Mouse (Mus musculus): Measurements from ENCODE around the gene Rab42.

Gene Rab42

GRCm38 (mm10) chr4:132345843-132346212, 42.6 kb upstream of the Rab42 start:
- peaks cover 74% of the 10 kb centered on the region for H3K4me1 ChIP-seq (replicated peaks; ENCODE audit: low read depth, low read length)
- H3K4me3 ChIP-seq (replicated peaks; ENCODE audit: low read length), result peak overlapping the region; percentile 92
- H3K36me3 ChIP-seq (ENCODE audit: insufficient read depth, low read length), result peaks cover 50% of the 10 kb centered on the region
- no peaks in the 10 kb centered on the region for H3K27me3 ChIP-seq (ENCODE audit: insufficient read depth, low read length)
- TF ChIP-seq CTCF (conservative IDR thresholded peaks at IDR 0.05; ENCODE audit: low read length) (no peak), NANOG (IDR thresholded peaks at IDR 0.05; ENCODE audit: borderline replicate concordance, low read length) (no peak), POU5F1 (IDR thresholded peaks at IDR 0.05; ENCODE audit: borderline replicate concordance, low read length) (no peak)
- no peaks in the 10 kb centered on the region for H3K9me3 ChIP-seq (ENCODE audit: low read length)

GRCm38 (mm10) chr4:132345135-132345842, 42.1 kb upstream of the Rab42 start:
- Histone ChIP-seq H3K36me3 (ENCODE audit: insufficient read depth, low read length) (peaks cover 50% of the 10 kb centered on the region), H3K4me3 (replicated peaks; ENCODE audit: low read length) (peak overlapping the region; percentile 92), H3K27me3 (ENCODE audit: insufficient read depth, low read length) (no peaks in the 10 kb centered on the region), H3K9me3 (ENCODE audit: low read length) (no peaks in the 10 kb centered on the region), H3K4me1 (replicated peaks; ENCODE audit: low read depth, low read length) (peaks cover 80% of the 10 kb centered on the region)
- TF ChIP-seq NANOG (IDR thresholded peaks at IDR 0.05; ENCODE audit: borderline replicate concordance, low read length) (no peak), POU5F1 (IDR thresholded peaks at IDR 0.05; ENCODE audit: borderline replicate concordance, low read length) (no peak), CTCF (conservative IDR thresholded peaks at IDR 0.05; ENCODE audit: low read length) (peak; percentile 72)

GRCm38 (mm10) chr4:132344403-132345134, 41.4 kb upstream of the Rab42 start:
- peaks cover 83% of the 10 kb centered on the region for H3K4me1 ChIP-seq (replicated peaks; ENCODE audit: low read depth, low read length)
- peak overlapping the region; percentile 92 for H3K4me3 ChIP-seq (replicated peaks; ENCODE audit: low read length)
- no peaks in the 10 kb centered on the region for H3K9me3 ChIP-seq (ENCODE audit: low read length)
- H3K27me3 ChIP-seq (ENCODE audit: insufficient read depth, low read length), result no peaks in the 10 kb centered on the region
- TF ChIP-seq CTCF (conservative IDR thresholded peaks at IDR 0.05; ENCODE audit: low read length) (no peak), NANOG (IDR thresholded peaks at IDR 0.05; ENCODE audit: borderline replicate concordance, low read length) (no peak), POU5F1 (IDR thresholded peaks at IDR 0.05; ENCODE audit: borderline replicate concordance, low read length) (no peak)
- peaks cover 56% of the 10 kb centered on the region for H3K36me3 ChIP-seq (ENCODE audit: insufficient read depth, low read length)

- no peak overlapping the region for H3K4me3 ChIP-seq (replicated peaks; ENCODE audit: low read length)
- H3K36me3 ChIP-seq (ENCODE audit: insufficient read depth, low read length), result peaks cover 77% of the 10 kb centered on the region
- H3K27me3 ChIP-seq (ENCODE audit: insufficient read depth, low read length), result no peaks in the 10 kb centered on the region
- no peaks in the 10 kb centered on the region for H3K9me3 ChIP-seq (ENCODE audit: low read length)
- TF ChIP-seq POU5F1 (IDR thresholded peaks at IDR 0.05; ENCODE audit: borderline replicate concordance, low read length) (no peak), NANOG (IDR thresholded peaks at IDR 0.05; ENCODE audit: borderline replicate concordance, low read length) (no peak), CTCF (conservative IDR thresholded peaks at IDR 0.05; ENCODE audit: low read length) (no peak)
- H3K4me1 ChIP-seq (replicated peaks; ENCODE audit: low read depth, low read length), result peaks cover 80% of the 10 kb centered on the region
Observed at GRCm38 (mm10) chr4:132341451-132341850, 38.3 kb upstream of the Rab42 start.

GRCm38 (mm10) chr4:132338943-132339342, 35.8 kb upstream of the Rab42 start:
- H3K27me3 ChIP-seq (ENCODE audit: insufficient read depth, low read length), result no peaks in the 10 kb centered on the region
- peaks cover 61% of the 10 kb centered on the region for H3K4me1 ChIP-seq (replicated peaks; ENCODE audit: low read depth, low read length)
- H3K4me3 ChIP-seq (replicated peaks; ENCODE audit: low read length), result no peak overlapping the region
- peaks cover 99% of the 10 kb centered on the region for H3K36me3 ChIP-seq (ENCODE audit: insufficient read depth, low read length)
- H3K9me3 ChIP-seq (ENCODE audit: low read length), result no peaks in the 10 kb centered on the region
- TF ChIP-seq POU5F1 (IDR thresholded peaks at IDR 0.05; ENCODE audit: borderline replicate concordance, low read length), result no peak
- no peak for TF ChIP-seq NANOG (IDR thresholded peaks at IDR 0.05; ENCODE audit: borderline replicate concordance, low read length)
- TF ChIP-seq CTCF (conservative IDR thresholded peaks at IDR 0.05; ENCODE audit: low read length), result no peak

GRCm38 (mm10) chr4:132332880-132333279, 29.7 kb upstream of the Rab42 start:
- no peaks in the 10 kb centered on the region for H3K27me3 ChIP-seq (ENCODE audit: insufficient read depth, low read length)
- peaks cover 77% of the 10 kb centered on the region for H3K36me3 ChIP-seq (ENCODE audit: insufficient read depth, low read length)
- no peaks in the 10 kb centered on the region for H3K9me3 ChIP-seq (ENCODE audit: low read length)
- H3K4me1 ChIP-seq (replicated peaks; ENCODE audit: low read depth, low read length), result peaks cover 29% of the 10 kb centered on the region
- no peak for TF ChIP-seq CTCF (conservative IDR thresholded peaks at IDR 0.05; ENCODE audit: low read length)
- TF ChIP-seq NANOG (IDR thresholded peaks at IDR 0.05; ENCODE audit: borderline replicate concordance, low read length), result no peak
- TF ChIP-seq POU5F1 (IDR thresholded peaks at IDR 0.05; ENCODE audit: borderline replicate concordance, low read length), result no peak
- H3K4me3 ChIP-seq (replicated peaks; ENCODE audit: low read length), result no peak overlapping the region

GRCm38 (mm10) chr4:132331960-132332359, 28.8 kb upstream of the Rab42 start:
- no peaks in the 10 kb centered on the region for H3K9me3 ChIP-seq (ENCODE audit: low read length)
- TF ChIP-seq NANOG (IDR thresholded peaks at IDR 0.05; ENCODE audit: borderline replicate concordance, low read length), result no peak
- no peak for TF ChIP-seq CTCF (conservative IDR thresholded peaks at IDR 0.05; ENCODE audit: low read length)
- TF ChIP-seq POU5F1 (IDR thresholded peaks at IDR 0.05; ENCODE audit: borderline replicate concordance, low read length), result no peak
- H3K27me3 ChIP-seq (ENCODE audit: insufficient read depth, low read length), result no peaks in the 10 kb centered on the region
- no peak overlapping the region for H3K4me3 ChIP-seq (replicated peaks; ENCODE audit: low read length)
- H3K4me1 ChIP-seq (replicated peaks; ENCODE audit: low read depth, low read length), result peaks cover 25% of the 10 kb centered on the region
- H3K36me3 ChIP-seq (ENCODE audit: insufficient read depth, low read length), result peaks cover 76% of the 10 kb centered on the region

- Histone ChIP-seq H3K4me3 (replicated peaks; ENCODE audit: low read length) (peak overlapping the region; percentile 91), H3K36me3 (ENCODE audit: insufficient read depth, low read length) (peaks cover 76% of the 10 kb centered on the region), H3K9me3 (ENCODE audit: low read length) (no peaks in the 10 kb centered on the region), H3K4me1 (replicated peaks; ENCODE audit: low read depth, low read length) (peaks cover 31% of the 10 kb centered on the region), H3K27me3 (ENCODE audit: insufficient read depth, low read length) (no peaks in the 10 kb centered on the region)
- no peak for TF ChIP-seq NANOG (IDR thresholded peaks at IDR 0.05; ENCODE audit: borderline replicate concordance, low read length)
- TF ChIP-seq CTCF (conservative IDR thresholded peaks at IDR 0.05; ENCODE audit: low read length), result no peak
- no peak for TF ChIP-seq POU5F1 (IDR thresholded peaks at IDR 0.05; ENCODE audit: borderline replicate concordance, low read length)
Observed at GRCm38 (mm10) chr4:132329835-132330354, 26.7 kb upstream of the Rab42 start.
